Mouse (Mus musculus) kidney, postnatal 14 days (tissue): Measurements from ENCODE around the gene Olfr1373.

Experiments
- DNase-seq: peaks from one replicate; pipeline ENCODE4 v3.0.0; 2022; ENCODE audit warnings: mixed read lengths

Olfr1373 gene

GRCm38 (mm10) chr11:52105503-52105902 is 39.8 kb downstream of the Olfr1373 start:
- no peak for DNase-seq

GRCm38 (mm10) chr11:52102977-52103376 is 42.4 kb downstream of the Olfr1373 start:
- DNase-seq, result no peak

- no peak for DNase-seq
Measured at GRCm38 (mm10) chr11:52099771-52100219, 45.5 kb downstream of the Olfr1373 start.

GRCm38 (mm10) chr11:52099031-52099761 is 46.1 kb downstream of the Olfr1373 start:
- DNase-seq, result peak; percentile 84

- DNase-seq, result peak; percentile 99
Measured at GRCm38 (mm10) chr11:52098398-52098946, 46.9 kb downstream of the Olfr1373 start, which contains the start of gene Ppp2ca. TSS of gene Ppp2ca (plus strand) at chr11:52098681.

GRCm38 (mm10) chr11:52097596-52097995 is 47.7 kb downstream of the Olfr1373 start:
- DNase-seq, result no peak

- no peak for DNase-seq
Measured at GRCm38 (mm10) chr11:52097016-52097415, 48.3 kb downstream of the Olfr1373 start.
